Mouse (Mus musculus) adrenal gland, postnatal 25 days (tissue): ENCODE measurements around the gene Efhd2. TPM values are rescaled to one million over a fixed set of nuclear protein-coding genes. Genes with fewer than 3 reads are reported as not detected.

Experiments used
- DNase-seq: peaks from one replicate; pipeline ENCODE4 v3.0.0; 2021; ENCODE audit warnings: mixed read lengths
- total RNA-seq: library from RNA; stranded (reverse); gene quantifications from 2 replicates; pipeline ENCODE4 v1.2.3, GENCODE M21; 2021

The Efhd2 gene
- total RNA-seq, 1 experiment from 2014 or later, result 30.8 TPM

- DNase-seq, result no peak
Observed at GRCm38 (mm10) chr4:141881289-141881914, 6.7 kb upstream of the Efhd2 start.

GRCm38 (mm10) chr4:141879875-141880274 is 5.2 kb upstream of the Efhd2 start:
- DNase-seq, result no peak

- DNase-seq, result no peak
Observed at GRCm38 (mm10) chr4:141879074-141879473, 4.4 kb upstream of the Efhd2 start.

- DNase-seq, result no peak
Observed at GRCm38 (mm10) chr4:141878621-141879020, 3.9 kb upstream of the Efhd2 start.

GRCm38 (mm10) chr4:141875481-141876108 is 875 bp upstream of the Efhd2 start:
- no peak for DNase-seq

- DNase-seq, result no peak
Observed at GRCm38 (mm10) chr4:141874111-141874600, 564 bp downstream of the Efhd2 start.

GRCm38 (mm10) chr4:141872977-141873376 is 1.7 kb downstream of the Efhd2 start:
- no peak for DNase-seq

GRCm38 (mm10) chr4:141871909-141872308 is 2.8 kb downstream of the Efhd2 start:
- no peak for DNase-seq

GRCm38 (mm10) chr4:141871333-141871725 is 3.4 kb downstream of the Efhd2 start:
- no peak for DNase-seq

- DNase-seq, result no peak
Observed at GRCm38 (mm10) chr4:141870666-141871332, 3.9 kb downstream of the Efhd2 start.

- peak; percentile 21 for DNase-seq
Observed at GRCm38 (mm10) chr4:141869436-141870215, 5.1 kb downstream of the Efhd2 start.

- DNase-seq, result no peak
Observed at GRCm38 (mm10) chr4:141868051-141868450, 6.7 kb downstream of the Efhd2 start.

- DNase-seq, result peak; percentile 74
Observed at GRCm38 (mm10) chr4:141867498-141867897, 7.2 kb downstream of the Efhd2 start.

GRCm38 (mm10) chr4:141866933-141867490 is 7.7 kb downstream of the Efhd2 start:
- peak; percentile 45 for DNase-seq

- DNase-seq, result no peak
Observed at GRCm38 (mm10) chr4:141865600-141865999, 9.1 kb downstream of the Efhd2 start.

GRCm38 (mm10) chr4:141865006-141865405 is 9.7 kb downstream of the Efhd2 start:
- no peak for DNase-seq

GRCm38 (mm10) chr4:141864506-141864905 is 10.2 kb downstream of the Efhd2 start:
- DNase-seq, result no peak

GRCm38 (mm10) chr4:141863726-141864280 is 10.9 kb downstream of the Efhd2 start:
- DNase-seq, result no peak

- no peak for DNase-seq
Observed at GRCm38 (mm10) chr4:141862867-141863266, 11.9 kb downstream of the Efhd2 start.

- peak; percentile 38 for DNase-seq
Observed at GRCm38 (mm10) chr4:141861591-141862295, 13.0 kb downstream of the Efhd2 start.

GRCm38 (mm10) chr4:141860246-141860841 is 14.4 kb downstream of the Efhd2 start:
- no peak for DNase-seq
